7 mouse cellular contexts compared by ENCODE assay signal in genomic region chr2:84831666-84832391, GRCm38 (mm10). TPM values are rescaled to one million over a fixed set of nuclear protein-coding genes. Genes with fewer than 3 reads are reported as not detected.
DNase-seq lines count a peak whose midpoint lies in the region; ATAC-seq lines count a peak whose summit lies in the region.

No protein-coding gene starts in this region.

- peak; percentile 59 for ATAC-seq in inflammation-experienced regulatory T-cells, adult 6 months

- peak; percentile 75 to 86 for DNase-seq in adrenal gland, adult 18-20 months (ENCODE audit: low spot score in 2 of 2)
- peak; percentile 88 for DNase-seq in embryo, embryonic 11 days
- DNase-seq in gastrocnemius, postnatal 25 days, result peak; percentile 85
- DNase-seq in left cerebral cortex, postnatal 10 days (ENCODE audit: extremely low spot score in 1 of 2, low spot score in 2 of 2), result peak; percentile 84 to 91
- peak; percentile 90 for DNase-seq in mesoderm, embryonic 11.5 days (ENCODE audit: low read depth, low spot score)
- peak; percentile 92 for DNase-seq in skeletal muscle tissue, adult 2 months (ENCODE audit: low read depth, low spot score)

- intact Hi-C loops in left cerebral cortex, postnatal 10 days (cut with DNase I), result loop anchor here (1.0 to 2.0 kb wide), 2 partner anchors 23 to 59 kb away; no protein-coding TSS in a partner anchor

RNA-seq across cellular contexts. Expression of gene Timm10, which starts 5.0 kb away (rescaled TPM):
- 10 to 100 TPM; 45.8 to 59.0 TPM for total RNA-seq in adrenal gland, adult 18-20 months (2021)
- total RNA-seq in gastrocnemius, postnatal 25 days (2021), result 10 to 100 TPM; 49.3 to 51.3 TPM
- polyA plus RNA-seq in inflammation-experienced regulatory T-cells, adult 6 months (2017; shearing (Covaris generic)), result 10 to 100 TPM; 25.4 to 39.8 (median 38.8) TPM
- 10 to 100 TPM; 62.8 to 66.7 TPM for total RNA-seq in left cerebral cortex, postnatal 10 days (2021)

RNA-seq across cellular contexts. Expression of gene Slc43a1, which starts 6.8 kb away (rescaled TPM):
- 1 to 10 TPM; 9.3 to 9.4 TPM for total RNA-seq in adrenal gland, adult 18-20 months (2021)
- 1 to 10 TPM; 7.7 to 8.4 TPM for total RNA-seq in gastrocnemius, postnatal 25 days (2021)
- 1 to 10 TPM; 1.9 to 9.1 (median 5.9) TPM for polyA plus RNA-seq in inflammation-experienced regulatory T-cells, adult 6 months (2017; shearing (Covaris generic))
- under 1 TPM; 0.34 to 0.43 TPM for total RNA-seq in left cerebral cortex, postnatal 10 days (2021)

RNA-seq across cellular contexts. Expression of gene Smtnl1, which starts 9.4 kb away (rescaled TPM):
- under 1 TPM in 1 of 2 experiments, not detected in 1; 0.32 TPM for total RNA-seq in adrenal gland, adult 18-20 months (2021)
- 100 to 1,000 TPM; 101 to 105 TPM for total RNA-seq in gastrocnemius, postnatal 25 days (2021)
- polyA plus RNA-seq in inflammation-experienced regulatory T-cells, adult 6 months (2017; shearing (Covaris generic)), result not detected
- total RNA-seq in left cerebral cortex, postnatal 10 days (2021), result not detected

RNA-seq across cellular contexts. Expression of gene Ube2l6, which starts 33.2 kb away (rescaled TPM):
- total RNA-seq in adrenal gland, adult 18-20 months (2021), result 10 to 100 TPM; 17.6 to 26.4 TPM
- 1 to 10 TPM; 4.2 to 8.1 TPM for total RNA-seq in gastrocnemius, postnatal 25 days (2021)
- 10 to 100 TPM; 92.1 to 96.3 (median 93.4) TPM for polyA plus RNA-seq in inflammation-experienced regulatory T-cells, adult 6 months (2017; shearing (Covaris generic))
- total RNA-seq in left cerebral cortex, postnatal 10 days (2021), result 1 to 10 TPM; 6.5 to 6.8 TPM

RNA-seq across cellular contexts. Expression of gene Rtn4rl2, which starts 54.7 kb away (rescaled TPM):
- total RNA-seq in adrenal gland, adult 18-20 months (2021), result 1 to 10 TPM; 1.9 to 2.4 TPM
- under 1 TPM; 0.43 to 0.54 TPM for total RNA-seq in gastrocnemius, postnatal 25 days (2021)
- not detected for polyA plus RNA-seq in inflammation-experienced regulatory T-cells, adult 6 months (2017; shearing (Covaris generic))
- 10 to 100 TPM; 82.1 to 83.8 TPM for total RNA-seq in left cerebral cortex, postnatal 10 days (2021)

Comparison
In these comparisons a context has a peak if more than half of its experiments do, and no peak if none do; other contexts are left out.
1. Peak in every context shown above with its lines: DNase-seq and ATAC-seq.
2. RNA of gene Slc43a1, which starts 6.8 kb away (total RNA-seq): 9.3 to 9.4 TPM in adrenal gland, adult 18-20 months and 7.7 to 8.4 TPM in gastrocnemius, postnatal 25 days; 0.34 to 0.43 TPM in left cerebral cortex, postnatal 10 days; every median in the first group is over 4 times any median in the second.
3. RNA of gene Smtnl1, which starts 9.4 kb away (total RNA-seq): 101 to 105 TPM in gastrocnemius, postnatal 25 days; 0.32 TPM in adrenal gland, adult 18-20 months and not detected in left cerebral cortex, postnatal 10 days; every median in the first group is over 10 times any median in the second.